Mouse (Mus musculus): ENCODE measurements at regions not wholly inside any gene's neighbourhood (a gene's known extent, or its start where the extent isn't known, plus 50 kb on each side); places are given as distances from the start of the nearest gene placed in this dataset.
A peak's percentile ranks its signal among the peaks of the same experiment; 100 is the strongest.

- DNase-seq (ENCODE audit: low spot score) = no peak
These were observed 673.5 kb downstream of the Olfm4 start for GRCm38 (mm10) chr14:80657408-80657807.

- DNase-seq (ENCODE audit: low spot score) = no peak
These were observed 699.0 kb downstream of the Olfm4 start for GRCm38 (mm10) chr14:80682876-80683275.

GRCm38 (mm10) chr14:80683282-80683681, 699.4 kb downstream of the Olfm4 start:
- DNase-seq (ENCODE audit: low spot score) = no peak

- no peak for DNase-seq (ENCODE audit: low spot score)
These were observed 699.8 kb downstream of the Olfm4 start for GRCm38 (mm10) chr14:80683703-80684102.

GRCm38 (mm10) chr14:80690476-80690875, 706.6 kb downstream of the Olfm4 start:
- DNase-seq (ENCODE audit: low spot score) = peak; percentile 9

- DNase-seq (ENCODE audit: low spot score) = no peak
These were observed 739.1 kb downstream of the Olfm4 start for GRCm38 (mm10) chr14:80722766-80723531.

- peak; percentile 7 for DNase-seq (ENCODE audit: low spot score)
These were observed 747.3 kb downstream of the Olfm4 start for GRCm38 (mm10) chr14:80731194-80731593.

All from embryo, embryonic 10.5 days (tissue).